Mouse (Mus musculus) CH12.LX (cell line): ENCODE measurements around the gene Gm49342. TPM values are rescaled to one million over a fixed set of nuclear protein-coding genes. Genes with fewer than 3 reads are reported as not detected.

ENCODE experiments used
- DNase-seq: peaks from one replicate; pipeline ENCODE4 v3.0.0-alpha.2; 2013; ENCODE audit errors: extremely low read depth
- H3K27ac ChIP-seq: 2 replicates; pipeline ENCODE4 v1.5.1; 2012; ENCODE audit warnings: low read depth, mild to moderate bottlenecking, control low read depth, moderate library complexity; ENCODE audit not compliant: insufficient read depth
- H3K27me3 ChIP-seq: replicated peaks from 2 replicates; pipeline ENCODE3; 2012; ENCODE audit warnings: inconsistent platforms
- H3K36me3 ChIP-seq, 2 experiments: replicated peaks in 1 of 2; 2 replicates each; pipeline versions ENCODE3 to v1.6.1; 2012; ENCODE audit warnings: inconsistent platforms in 1 of 2, low read length in 1 of 2, mild to moderate bottlenecking in 1 of 2, mixed read lengths in 1 of 2, moderate library complexity in 1 of 2; ENCODE audit not compliant: control insufficient read depth in 1 of 2, insufficient read depth in 1 of 2
- H3K4me1 ChIP-seq, 2 experiments: 2 replicates each; pipeline ENCODE4 v1.6.1; 2012; ENCODE audit warnings: inconsistent platforms in 1 of 2, moderate library complexity in 1 of 2; ENCODE audit not compliant: insufficient read depth in 2 of 2, control insufficient read depth in 1 of 2
- H3K4me2 ChIP-seq: 2 replicates; pipeline ENCODE4 v1.6.1; 2012; ENCODE audit warnings: low read depth, mild to moderate bottlenecking, control low read depth; ENCODE audit not compliant: poor library complexity, insufficient read depth, severe bottlenecking
- H3K4me3 ChIP-seq, 3 experiments: fragments of 150-350 bp in 1 of 3; sonication (generic) in 1 of 3; replicated peaks in 1 of 3; 2 replicates each; pipeline versions ENCODE3 to v1.5.1; 2011 to 2012; ENCODE audit warnings: low read depth in 2 of 3, low read length in 2 of 3, mild to moderate bottlenecking in 2 of 3, moderate library complexity in 2 of 3, control low read depth in 1 of 3, improper control_type of control experiment in 1 of 3, inconsistent platforms in 1 of 3, mixed read lengths in 1 of 3; ENCODE audit not compliant: poor library complexity in 1 of 3
- H3K79me2 ChIP-seq: replicated peaks from 2 replicates; pipeline ENCODE4 v1.6.1; 2012; ENCODE audit warnings: mild to moderate bottlenecking, moderate library complexity; ENCODE audit not compliant: control insufficient read depth, poor library complexity, insufficient read depth, severe bottlenecking; ENCODE audit errors: extremely low read depth
- H3K9ac ChIP-seq: 2 replicates; pipeline ENCODE4 v1.6.1; 2012; ENCODE audit warnings: low read depth, mild to moderate bottlenecking, control low read depth, moderate library complexity; ENCODE audit not compliant: insufficient read depth
- H3K9me3 ChIP-seq: replicated peaks from 2 replicates; pipeline ENCODE3; 2012; ENCODE audit warnings: low read length, inconsistent platforms, mixed read lengths
- ELF1 ChIP-seq: IDR thresholded peaks from 2 replicates; pipeline ENCODE4 v1.6.1; 2014; ENCODE audit warnings: low read depth, mild to moderate bottlenecking, inconsistent platforms, low read length, improper control_type of control experiment
- EP300 ChIP-seq: IDR thresholded peaks from 2 replicates; pipeline ENCODE4 v1.6.1; 2011; ENCODE audit warnings: low read length, improper control_type of control experiment
- JUN ChIP-seq: IDR thresholded peaks from 2 replicates; pipeline ENCODE4 v1.6.1; 2011; ENCODE audit warnings: low read depth, mild to moderate bottlenecking, low read length, improper control_type of control experiment, moderate library complexity; ENCODE audit not compliant: insufficient read depth
- JUND ChIP-seq: conservative IDR thresholded peaks from 2 replicates; pipeline ENCODE4 v1.6.1; 2011; ENCODE audit warnings: low read depth, low read length, improper control_type of control experiment
- KAT2A ChIP-seq: IDR thresholded peaks from 2 replicates; pipeline ENCODE4 v1.6.1; 2012; ENCODE audit warnings: low read length, improper control_type of control experiment, inconsistent platforms; ENCODE audit not compliant: insufficient replicate concordance
- MAFK ChIP-seq: IDR thresholded peaks from 2 replicates; pipeline ENCODE4 v1.6.1; 2011; ENCODE audit warnings: low read length, improper control_type of control experiment; ENCODE audit not compliant: insufficient replicate concordance
- MYC ChIP-seq: IDR thresholded peaks from 2 replicates; pipeline ENCODE4 v1.6.1; 2011; ENCODE audit warnings: low read depth, mild to moderate bottlenecking, improper control_type of control experiment, low read length
- NRF1 ChIP-seq: IDR thresholded peaks from 2 replicates; pipeline ENCODE4 v1.6.1; 2014; ENCODE audit warnings: low read depth, mild to moderate bottlenecking, inconsistent platforms, low read length, improper control_type of control experiment, moderate library complexity
- PAX5 ChIP-seq: IDR thresholded peaks from 2 replicates; pipeline ENCODE4 v1.6.1; 2012; ENCODE audit warnings: low read length, inconsistent platforms, mixed read lengths
- POLR2A ChIP-seq: IDR thresholded peaks from 2 replicates; pipeline ENCODE4 v1.6.1; 2011; ENCODE audit warnings: low read depth, mild to moderate bottlenecking, improper control_type of control experiment, low read length
- POLR2AphosphoS2 ChIP-seq: IDR thresholded peaks from 2 replicates; pipeline ENCODE4 v1.6.1; 2011; ENCODE audit warnings: low read depth, low read length, improper control_type of control experiment
- RAD21 ChIP-seq: IDR thresholded peaks from 2 replicates; pipeline ENCODE4 v1.6.1; 2011; ENCODE audit warnings: low read depth, mild to moderate bottlenecking, low read length, improper control_type of control experiment, moderate library complexity
- SIN3A ChIP-seq: IDR thresholded peaks from 2 replicates; pipeline ENCODE4 v1.6.1; 2012; ENCODE audit warnings: low read length, improper control_type of control experiment, inconsistent platforms
- TCF12 ChIP-seq: IDR thresholded peaks from 2 replicates; pipeline ENCODE4 v1.6.1; 2014; ENCODE audit warnings: low read depth, mild to moderate bottlenecking, inconsistent platforms, low read length, improper control_type of control experiment
- USF1 ChIP-seq: IDR thresholded peaks from 2 replicates; pipeline ENCODE4 v1.6.1; 2014; ENCODE audit warnings: low read depth, mild to moderate bottlenecking, inconsistent platforms, low read length, improper control_type of control experiment
- ZKSCAN1 ChIP-seq: IDR thresholded peaks from 2 replicates; pipeline ENCODE4 v1.6.1; 2012; ENCODE audit warnings: low read depth, inconsistent platforms, low read length, improper control_type of control experiment, borderline replicate concordance
- ZNF384 ChIP-seq: IDR thresholded peaks from 2 replicates; pipeline ENCODE4 v1.6.1; 2012; ENCODE audit warnings: low read depth, low read length, improper control_type of control experiment, inconsistent platforms
- dilution Hi-C: fragments of 300-500 bp; cut with MboI; formaldehyde crosslinking; loops from 2 replicates; pipeline ENCODE4 v1.14.3; 2020; ENCODE audit warnings: low sequenced_read_pairs; ENCODE audit not compliant: extremely low pct_unique_long_range_greater_than_20kb, extremely low pct_ligation_motif_present
- in situ Hi-C: fragments of 300-500 bp; cut with MboI; formaldehyde crosslinking; loops from 3 replicates; pipeline ENCODE4 v1.14.3; 2019; ENCODE audit warnings: low sequenced_read_pairs, low pct_ligation_motif_present, low pct_unique_long_range_greater_than_20kb, mixed read lengths
- polyA plus RNA-seq: library from polyadenylated mRNA; unstranded; fragments of >175 nt; gene quantifications from 2 replicates; pipeline ENCODE4 v1.2.1, GENCODE M21; 2012; ENCODE audit warnings: low read depth; ENCODE audit not compliant: insufficient read length
- total RNA-seq, 2 experiments: library from RNA; depleted of rRNA; stranded (reverse); fragments of 300-350 nt in 1 of 2; fragments of >200 nt in 1 of 2; gene quantifications; 2 replicates each; pipeline ENCODE4 v1.2.3; 2012 to 2014

The Gm49342 gene
- total and polyA plus RNA-seq, 3 experiments, result 50.6 to 120 TPM; not detected in 1

- dilution Hi-C loops, result no loop called here
- in situ Hi-C loops, result no loop called here
- no peaks in the 10 kb centered on the region for H3K36me3 ChIP-seq
- H3K27ac ChIP-seq, result no peak overlapping the region
- H3K9me3 ChIP-seq, result no peaks in the 10 kb centered on the region
- no peak overlapping the region for H3K4me3 ChIP-seq
- H3K4me2 ChIP-seq, result no peak overlapping the region
- no peak overlapping the region for H3K9ac ChIP-seq
- H3K27me3 ChIP-seq, result no peaks in the 10 kb centered on the region
- no peak for TF ChIP-seq EP300
- TF ChIP-seq ELF1, result peak; percentile 34; the same call in 1 of the 2 replicates
- DNase-seq, result no peak
- peaks cover 0 to 8% of the 10 kb centered on the region in 2 experiments; a peak in 2 of 4 replicates for H3K4me1 ChIP-seq
- H3K79me2 ChIP-seq, result no peaks in the 10 kb centered on the region
These were observed 52.8 kb downstream of the Gm49342 start for GRCm38 (mm10) chr14:50997088-50997487.

- TF ChIP-seq POLR2AphosphoS2 (no peak), MYC (no peak), KAT2A (no peak), TCF12 (no peak), ZNF384 (no peak), NRF1 (no peak), USF1 (no peak), JUND (no peak), ZKSCAN1 (no peak), JUN (no peak), RAD21 (no peak), SIN3A (no peak), MAFK (no peak), POLR2A (no peak), PAX5 (no peak)
- no peak for DNase-seq
- Histone ChIP-seq H3K4me1 (peaks cover 0 to 8% of the 10 kb centered on the region in 2 experiments; a peak in 2 of 4 replicates), H3K27me3 (no peaks in the 10 kb centered on the region), H3K4me2 (no peak overlapping the region), H3K9me3 (no peaks in the 10 kb centered on the region), H3K27ac (no peak overlapping the region), H3K9ac (no peak overlapping the region), H3K4me3 (no peak overlapping the region), H3K79me2 (no peaks in the 10 kb centered on the region), H3K36me3 (no peaks in the 10 kb centered on the region)
- in situ Hi-C loops, result no loop called here
- dilution Hi-C loops, result no loop called here
These were observed 53.8 kb downstream of the Gm49342 start for GRCm38 (mm10) chr14:50997999-50998666.
